Mouse (Mus musculus): ENCODE data around the gene Tfap2e. TPM values are rescaled to one million over a fixed set of nuclear protein-coding genes. Genes with fewer than 3 reads are reported as not detected.

Tfap2e gene
- polyA plus RNA-seq, 1 experiment from 2014 or later = not detected

GRCm38 (mm10) chr4:126762586-126763359, 26.7 kb upstream of the Tfap2e start:
- no peaks in the 10 kb centered on the region for H3K27me3 ChIP-seq (replicated peaks; ENCODE audit: low read depth, poor library complexity, severe bottlenecking)
- WGBS = 76% methylated on average over 11 of the region's 11 CpGs
- no peak overlapping the region for H3K27ac ChIP-seq (replicated peaks)
- H3K4me1 ChIP-seq = no peaks in the 10 kb centered on the region
- no peaks in the 10 kb centered on the region for H3K9me3 ChIP-seq
- DNase-seq (ENCODE audit: low spot score) = no peak
- no peak overlapping the region for H3K4me3 ChIP-seq
- peaks cover 42% of the 10 kb centered on the region for H3K36me3 ChIP-seq (replicated peaks)

GRCm38 (mm10) chr4:126759435-126759834, 23.4 kb upstream of the Tfap2e start:
- H3K4me1 ChIP-seq = peaks cover 8% of the 10 kb centered on the region
- whole genome bisulfite sequencing = 84% methylated on average over 2 of the region's 2 CpGs
- no peak overlapping the region for H3K27ac ChIP-seq (replicated peaks)
- peaks cover 51% of the 10 kb centered on the region for H3K36me3 ChIP-seq (replicated peaks)
- H3K27me3 ChIP-seq (replicated peaks; ENCODE audit: low read depth, poor library complexity, severe bottlenecking) = no peaks in the 10 kb centered on the region
- no peak overlapping the region for H3K4me3 ChIP-seq
- no peak for DNase-seq (ENCODE audit: low spot score)
- no peaks in the 10 kb centered on the region for H3K9me3 ChIP-seq

- no peak for DNase-seq (ENCODE audit: low spot score)
- H3K9me3 ChIP-seq = no peaks in the 10 kb centered on the region
- WGBS = 86% methylated on average over 5 of the region's 5 CpGs
- H3K27me3 ChIP-seq (replicated peaks; ENCODE audit: low read depth, poor library complexity, severe bottlenecking) = no peaks in the 10 kb centered on the region
- no peak overlapping the region for H3K27ac ChIP-seq (replicated peaks)
- no peak overlapping the region for H3K4me3 ChIP-seq
- H3K4me1 ChIP-seq = peaks cover 14% of the 10 kb centered on the region
- peaks cover 47% of the 10 kb centered on the region for H3K36me3 ChIP-seq (replicated peaks)
Measured at GRCm38 (mm10) chr4:126758299-126758698, 22.3 kb upstream of the Tfap2e start.

GRCm38 (mm10) chr4:126756766-126757165, 20.7 kb upstream of the Tfap2e start:
- DNase-seq (ENCODE audit: low spot score) = no peak
- peaks cover 38% of the 10 kb centered on the region for H3K36me3 ChIP-seq (replicated peaks)
- no peak overlapping the region for H3K27ac ChIP-seq (replicated peaks)
- 93% methylated on average over 4 of the region's 4 CpGs for whole genome bisulfite sequencing
- no peaks in the 10 kb centered on the region for H3K9me3 ChIP-seq
- H3K4me3 ChIP-seq = no peak overlapping the region
- H3K27me3 ChIP-seq (replicated peaks; ENCODE audit: low read depth, poor library complexity, severe bottlenecking) = no peaks in the 10 kb centered on the region
- H3K4me1 ChIP-seq = peaks cover 24% of the 10 kb centered on the region

GRCm38 (mm10) chr4:126754736-126755374, 18.8 kb upstream of the Tfap2e start:
- Histone ChIP-seq H3K36me3 (replicated peaks) (peaks cover 36% of the 10 kb centered on the region), H3K27me3 (replicated peaks; ENCODE audit: low read depth, poor library complexity, severe bottlenecking) (no peaks in the 10 kb centered on the region), H3K4me1 (peaks cover 41% of the 10 kb centered on the region), H3K9me3 (no peaks in the 10 kb centered on the region), H3K4me3 (peak overlapping the region; percentile 89), H3K27ac (replicated peaks) (no peak overlapping the region)
- WGBS = 58% methylated on average over 12 of the region's 12 CpGs
- no peak for DNase-seq (ENCODE audit: low spot score)

- WGBS = 1% methylated on average over 12 of the region's 12 CpGs
- peaks cover 38% of the 10 kb centered on the region for H3K36me3 ChIP-seq (replicated peaks)
- peak overlapping the region; percentile 95 for H3K27ac ChIP-seq (replicated peaks)
- peaks cover 45% of the 10 kb centered on the region for H3K4me1 ChIP-seq
- DNase-seq (ENCODE audit: low spot score) = no peak
- no peaks in the 10 kb centered on the region for H3K27me3 ChIP-seq (replicated peaks; ENCODE audit: low read depth, poor library complexity, severe bottlenecking)
- peak overlapping the region; percentile 89 for H3K4me3 ChIP-seq
- H3K9me3 ChIP-seq = no peaks in the 10 kb centered on the region
Measured at GRCm38 (mm10) chr4:126754231-126754611, 18.2 kb upstream of the Tfap2e start.

GRCm38 (mm10) chr4:126753268-126754230, 17.5 kb upstream of the Tfap2e start, which contains the start of the genes Ncdn and AU040320:
Gene Ncdn (minus strand): TSS chr4:126753438.
Gene AU040320 (plus strand): TSS chr4:126753544.
- Histone ChIP-seq H3K4me1 (peaks cover 45% of the 10 kb centered on the region), H3K27me3 (replicated peaks; ENCODE audit: low read depth, poor library complexity, severe bottlenecking) (no peaks in the 10 kb centered on the region), H3K36me3 (replicated peaks) (peaks cover 44% of the 10 kb centered on the region), H3K9me3 (no peaks in the 10 kb centered on the region), H3K27ac (replicated peaks) (peak within 1 kb of the TSS; percentile 95), H3K4me3 (peak within 1 kb of the TSS; percentile 89)
- under 1% methylated on average over 71 of the region's 71 CpGs for WGBS
- DNase-seq (ENCODE audit: low spot score) = peak; percentile 99

GRCm38 (mm10) chr4:126752608-126753141, 16.6 kb upstream of the Tfap2e start:
- Histone ChIP-seq H3K4me3 (peak overlapping the region; percentile 89), H3K9me3 (no peaks in the 10 kb centered on the region), H3K27ac (replicated peaks) (peak overlapping the region; percentile 95), H3K36me3 (replicated peaks) (peaks cover 44% of the 10 kb centered on the region), H3K27me3 (replicated peaks; ENCODE audit: low read depth, poor library complexity, severe bottlenecking) (no peaks in the 10 kb centered on the region), H3K4me1 (peaks cover 45% of the 10 kb centered on the region)
- WGBS = under 1% methylated on average over 23 of the region's 23 CpGs
- DNase-seq (ENCODE audit: low spot score) = peak; percentile 60

- Histone ChIP-seq H3K4me3 (peak overlapping the region; percentile 89), H3K27me3 (replicated peaks; ENCODE audit: low read depth, poor library complexity, severe bottlenecking) (no peaks in the 10 kb centered on the region), H3K9me3 (no peaks in the 10 kb centered on the region), H3K4me1 (peaks cover 45% of the 10 kb centered on the region), H3K36me3 (replicated peaks) (peaks cover 46% of the 10 kb centered on the region), H3K27ac (replicated peaks) (peak overlapping the region; percentile 95)
- WGBS = 4% methylated on average over 13 of the region's 13 CpGs
- peak; percentile 34 for DNase-seq (ENCODE audit: low spot score)
Measured at GRCm38 (mm10) chr4:126752024-126752607, 16.1 kb upstream of the Tfap2e start.

GRCm38 (mm10) chr4:126751556-126752023, 15.6 kb upstream of the Tfap2e start:
- DNase-seq (ENCODE audit: low spot score) = no peak
- peak overlapping the region; percentile 95; the same call in 1 of the 2 replicates for H3K27ac ChIP-seq (replicated peaks)
- no peaks in the 10 kb centered on the region for H3K9me3 ChIP-seq
- H3K27me3 ChIP-seq (replicated peaks; ENCODE audit: low read depth, poor library complexity, severe bottlenecking) = no peaks in the 10 kb centered on the region
- WGBS = 57% methylated on average over 10 of the region's 10 CpGs
- H3K36me3 ChIP-seq (replicated peaks) = peaks cover 47% of the 10 kb centered on the region
- H3K4me3 ChIP-seq = peak overlapping the region; percentile 89
- H3K4me1 ChIP-seq = peaks cover 45% of the 10 kb centered on the region

- H3K36me3 ChIP-seq (replicated peaks) = peaks cover 53% of the 10 kb centered on the region
- H3K4me3 ChIP-seq = peak overlapping the region; percentile 89
- H3K9me3 ChIP-seq = no peaks in the 10 kb centered on the region
- WGBS = 83% methylated on average over 8 of the region's 8 CpGs
- no peak overlapping the region for H3K27ac ChIP-seq (replicated peaks)
- DNase-seq (ENCODE audit: low spot score) = no peak
- H3K27me3 ChIP-seq (replicated peaks; ENCODE audit: low read depth, poor library complexity, severe bottlenecking) = no peaks in the 10 kb centered on the region
- peaks cover 45% of the 10 kb centered on the region for H3K4me1 ChIP-seq
Measured at GRCm38 (mm10) chr4:126750863-126751555, 15.0 kb upstream of the Tfap2e start.

Measured in embryonic facial prominence, embryonic 10.5 days (tissue).